Mouse (Mus musculus) ES-Bruce4 (cell line): Measurements from ENCODE around the gene Fgr. TPM values are rescaled to one million over a fixed set of nuclear protein-coding genes. Genes with fewer than 3 reads are reported as not detected.

Source experiments
- H3K27ac ChIP-seq: 2 replicates; pipeline ENCODE4 v1.5.1; 2012; ENCODE audit warnings: low read length, inconsistent platforms; ENCODE audit not compliant: insufficient read depth
- H3K27me3 ChIP-seq: 2 replicates; pipeline ENCODE4 v1.6.1; 2012; ENCODE audit warnings: mild to moderate bottlenecking, low read length, inconsistent platforms; ENCODE audit not compliant: control insufficient read depth, poor library complexity, insufficient read depth, severe bottlenecking
- H3K36me3 ChIP-seq: 2 replicates; pipeline ENCODE4 v1.6.1; 2012; ENCODE audit warnings: inconsistent platforms, mild to moderate bottlenecking, low read length, moderate library complexity; ENCODE audit not compliant: control insufficient read depth, poor library complexity, insufficient read depth, severe bottlenecking
- H3K4me1 ChIP-seq: one replicate; pipeline ENCODE4 v1.8.1; 2011; ENCODE audit warnings: low read length; ENCODE audit not compliant: control insufficient read depth, insufficient read depth
- H3K4me3 ChIP-seq: 2 replicates; pipeline ENCODE4 v1.5.1; 2011; ENCODE audit warnings: low read depth, mild to moderate bottlenecking, low read length
- H3K9ac ChIP-seq: 2 replicates; pipeline ENCODE4 v1.6.1; 2012; ENCODE audit warnings: low read depth, mild to moderate bottlenecking, inconsistent platforms; ENCODE audit not compliant: poor library complexity, severe bottlenecking
- H3K9me3 ChIP-seq: replicated peaks from 2 replicates; pipeline ENCODE4 v1.6.1; 2012; ENCODE audit warnings: mild to moderate bottlenecking, low read length, inconsistent platforms; ENCODE audit not compliant: control insufficient read depth, poor library complexity, insufficient read depth, severe bottlenecking
- CTCF ChIP-seq: IDR thresholded peaks from one replicate; pipeline ENCODE4 v1.8.1; 2011; ENCODE audit warnings: low read depth, low read length
- EP300 ChIP-seq: IDR thresholded peaks from 2 replicates; pipeline ENCODE4 v1.6.1; 2011; ENCODE audit warnings: low read depth, low read length; ENCODE audit not compliant: insufficient read depth
- POLR2A ChIP-seq: IDR thresholded peaks from one replicate; pipeline ENCODE4 v1.8.1; 2011; ENCODE audit warnings: low read length; ENCODE audit not compliant: insufficient read depth
- polyA plus RNA-seq: library from polyadenylated mRNA; stranded (reverse); fragments of >200 nt; gene quantifications from 2 replicates; pipeline ENCODE4 v1.2.4, GENCODE M21; 2011; ENCODE audit warnings: low read depth; ENCODE audit not compliant: missing spikeins, insufficient read depth, insufficient read length

The Fgr gene
- polyA plus RNA-seq, 1 experiment = 0.70 TPM

- Histone ChIP-seq H3K36me3 (no peaks in the 10 kb centered on the region), H3K9ac (no peak overlapping the region), H3K27ac (no peak overlapping the region), H3K4me3 (no peak overlapping the region), H3K4me1 (peaks cover 21% of the 10 kb centered on the region), H3K27me3 (no peaks in the 10 kb centered on the region), H3K9me3 (no peaks in the 10 kb centered on the region)
- TF ChIP-seq CTCF = no peak
- TF ChIP-seq EP300 = 0 out of 2 replicates have a peak, but pooled peaks have one; percentile 22
- TF ChIP-seq POLR2A = no peak
Observed at GRCm38 (mm10) chr4:132972101-132972500, 1.8 kb upstream of the Fgr start.

- Histone ChIP-seq H3K4me1 (peaks cover 24% of the 10 kb centered on the region), H3K27ac (no peak overlapping the region), H3K27me3 (no peaks in the 10 kb centered on the region)
Observed at GRCm38 (mm10) chr4:132972556-132972955, 1.3 kb upstream of the Fgr start.

GRCm38 (mm10) chr4:132973186-132973585 lies 709 bp upstream of the Fgr start:
- Histone ChIP-seq H3K4me3 (no peak overlapping the region), H3K9me3 (no peaks in the 10 kb centered on the region), H3K27ac (no peak overlapping the region), H3K4me1 (peaks cover 26% of the 10 kb centered on the region), H3K9ac (no peak overlapping the region), H3K27me3 (no peaks in the 10 kb centered on the region), H3K36me3 (no peaks in the 10 kb centered on the region)
- TF ChIP-seq EP300 (no peak), POLR2A (no peak), CTCF (no peak)

More at GRCm38 (mm10) chr4:132972556-132972955, 1.3 kb upstream of the Fgr start:
- no peak overlapping the region for H3K9ac ChIP-seq
- no peak for TF ChIP-seq POLR2A
- no peak for TF ChIP-seq EP300
- TF ChIP-seq CTCF = no peak
- no peaks in the 10 kb centered on the region for H3K9me3 ChIP-seq
- no peaks in the 10 kb centered on the region for H3K36me3 ChIP-seq
- no peak overlapping the region for H3K4me3 ChIP-seq

GRCm38 (mm10) chr4:132974904-132975303 lies 1.0 kb downstream of the Fgr start:
- Histone ChIP-seq H3K27ac (no peak overlapping the region), H3K27me3 (no peaks in the 10 kb centered on the region), H3K4me1 (peaks cover 26% of the 10 kb centered on the region)

GRCm38 (mm10) chr4:132975791-132976190 lies 1.9 kb downstream of the Fgr start:
- Histone ChIP-seq H3K36me3 (no peaks in the 10 kb centered on the region), H3K4me3 (no peak overlapping the region), H3K27me3 (no peaks in the 10 kb centered on the region), H3K9ac (no peak overlapping the region), H3K27ac (no peak overlapping the region), H3K4me1 (peaks cover 26% of the 10 kb centered on the region), H3K9me3 (no peaks in the 10 kb centered on the region)
- TF ChIP-seq EP300 (no peak), POLR2A (no peak), CTCF (no peak)

More at GRCm38 (mm10) chr4:132974904-132975303, 1.0 kb downstream of the Fgr start:
- Histone ChIP-seq H3K9me3 (no peaks in the 10 kb centered on the region), H3K4me3 (peak overlapping the region; percentile 57), H3K9ac (peak overlapping the region; percentile 20), H3K36me3 (no peaks in the 10 kb centered on the region)
- TF ChIP-seq EP300 = peak; percentile 59; the same call in 1 of the 2 replicates
- TF ChIP-seq POLR2A = no peak
- TF ChIP-seq CTCF = no peak

- TF ChIP-seq EP300 (no peak), POLR2A (no peak), CTCF (no peak)
- no peaks in the 10 kb centered on the region for H3K27me3 ChIP-seq
- no peak overlapping the region for H3K27ac ChIP-seq
- H3K9me3 ChIP-seq = no peaks in the 10 kb centered on the region
- H3K9ac ChIP-seq = no peak overlapping the region
- no peaks in the 10 kb centered on the region for H3K36me3 ChIP-seq
- no peak overlapping the region for H3K4me3 ChIP-seq
- H3K4me1 ChIP-seq = peaks cover 25% of the 10 kb centered on the region
Observed at GRCm38 (mm10) chr4:132976729-132977128, 2.8 kb downstream of the Fgr start.

GRCm38 (mm10) chr4:132977597-132977996 lies 3.7 kb downstream of the Fgr start:
- no peak overlapping the region for H3K27ac ChIP-seq
- H3K4me3 ChIP-seq = no peak overlapping the region
- H3K9ac ChIP-seq = no peak overlapping the region
- H3K27me3 ChIP-seq = no peaks in the 10 kb centered on the region
- no peaks in the 10 kb centered on the region for H3K36me3 ChIP-seq
- no peaks in the 10 kb centered on the region for H3K9me3 ChIP-seq
- TF ChIP-seq CTCF (no peak), EP300 (no peak), POLR2A (no peak)
- H3K4me1 ChIP-seq = peaks cover 21% of the 10 kb centered on the region
